Mouse (Mus musculus) right cerebral cortex, postnatal 10 days (tissue): ENCODE results near the gene Afg3l1.
"Not testable (repeated sequence)": the region's sequence is repeated elsewhere in the genome, so short reads cannot be mapped to it uniquely, and the experiment has no call there.

Source experiments
- DNase-seq, 2 experiments: peaks; one replicate each; pipeline ENCODE4 v3.0.0; 2021; ENCODE audit warnings: low spot score in 2 of 2

Gene Afg3l1

DNA sequence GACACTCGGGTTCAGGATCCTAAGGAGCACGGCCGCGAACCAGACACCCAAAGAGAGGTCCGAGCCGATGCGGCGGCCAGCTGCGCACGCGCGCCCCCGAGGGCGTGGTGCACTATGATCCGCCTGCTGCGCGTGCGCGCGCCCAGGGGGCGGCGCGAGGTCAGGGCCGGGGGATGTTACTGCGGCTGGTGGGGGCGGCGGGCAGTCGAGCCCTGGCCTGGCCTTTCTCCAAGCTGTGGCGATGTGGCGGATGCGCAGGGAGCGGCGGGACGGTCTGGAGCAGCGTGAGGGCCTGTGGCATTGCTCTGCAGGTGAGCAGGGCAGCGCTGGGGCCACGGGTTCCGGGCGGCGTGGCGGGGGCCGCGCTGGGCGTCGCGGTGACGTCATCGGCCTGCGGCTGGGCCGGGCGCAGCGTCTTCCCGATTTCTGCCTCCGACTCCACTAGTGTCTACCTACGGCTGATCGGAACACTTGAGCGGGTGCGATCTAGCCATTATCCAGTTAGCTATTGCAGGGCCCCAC lies at the start of gene Afg3l1:
Gene Afg3l1 (plus strand): TSS at position 167 of the 522 bp plus-strand sequence.
- peak; percentile 95 for DNase-seq

DNA sequence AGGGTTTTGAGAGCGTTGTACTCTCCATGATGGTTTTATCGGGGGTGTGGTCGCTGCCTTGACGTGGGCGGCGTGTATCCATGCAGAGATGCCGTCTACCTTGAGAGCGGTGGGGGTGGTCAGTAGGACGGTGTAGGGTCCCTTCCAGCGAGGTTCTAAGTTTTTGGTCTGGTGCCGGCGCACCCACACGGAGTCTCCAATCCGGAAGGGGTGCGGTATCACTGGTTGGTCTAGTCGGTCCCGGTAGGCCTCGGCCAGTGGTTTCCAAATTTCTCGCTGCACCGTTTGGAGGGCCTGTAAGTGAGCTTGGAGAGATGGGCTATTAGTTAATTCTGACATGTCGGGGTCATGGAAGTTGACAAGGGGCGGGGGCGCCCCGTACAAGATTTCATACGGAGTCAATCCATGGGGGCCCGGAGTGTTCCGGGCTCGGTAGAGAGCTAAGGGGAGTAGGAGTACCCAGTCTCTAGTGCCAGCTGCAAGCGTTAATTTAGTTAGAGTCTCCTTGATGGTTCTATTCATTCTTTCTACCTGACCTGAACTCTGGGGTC lies 49.3 kb upstream of the Afg3l1 start:
- no peak for DNase-seq

DNA sequence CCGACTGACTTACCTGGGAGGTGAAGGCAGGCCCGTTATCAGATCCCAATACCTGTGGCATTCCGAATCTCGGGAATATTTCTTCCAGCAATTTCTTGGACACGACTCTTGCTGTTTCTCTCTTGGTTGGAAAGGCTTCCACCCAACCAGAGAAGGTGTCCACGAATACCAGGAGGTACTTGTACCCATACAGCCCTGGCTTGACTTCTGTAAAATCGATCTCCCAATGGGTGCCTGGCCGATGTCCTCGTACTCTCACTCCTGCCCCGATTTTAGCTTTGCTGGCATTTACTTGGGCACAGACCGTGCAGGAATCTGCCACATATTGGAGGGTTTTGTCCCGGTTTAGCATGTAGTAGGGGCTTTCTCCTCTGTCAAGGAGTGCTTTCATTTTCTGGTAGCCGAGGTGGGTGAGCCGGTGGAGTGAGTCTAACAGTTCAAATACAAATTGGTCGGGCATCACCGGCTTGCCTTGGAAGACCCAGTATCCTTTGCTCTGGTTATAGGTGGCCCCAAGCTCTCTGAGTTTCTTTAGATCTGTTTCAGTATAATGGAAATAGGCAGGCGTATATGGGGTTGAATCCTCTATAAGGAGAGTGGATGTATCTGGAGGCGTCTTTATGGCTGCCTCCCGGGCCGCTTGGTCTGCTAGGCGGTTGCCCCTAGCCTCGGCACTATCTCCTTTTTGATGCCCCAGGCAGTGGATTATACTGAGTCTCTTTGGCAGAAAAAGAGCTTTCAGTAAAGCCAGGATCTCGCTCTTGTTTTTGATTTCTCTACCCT lies 48.6 kb upstream of the Afg3l1 start:
- DNase-seq, result no peak

DNA sequence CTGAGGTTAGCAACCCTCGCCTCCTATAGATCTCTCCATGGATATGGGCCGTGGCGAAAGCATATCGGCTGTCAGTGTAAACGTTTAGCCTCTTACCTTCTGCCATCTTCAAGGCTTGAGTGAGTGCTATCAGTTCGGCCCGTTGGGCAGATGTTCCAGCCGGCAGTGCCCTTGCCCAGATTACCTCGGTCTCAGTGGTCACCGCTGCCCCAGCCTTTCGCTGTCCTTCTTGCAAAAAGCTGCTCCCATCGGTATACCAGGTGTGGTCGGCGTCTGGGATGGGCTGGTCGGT lies 48.0 kb upstream of the Afg3l1 start:
- DNase-seq, result not testable (repeated sequence)

DNA sequence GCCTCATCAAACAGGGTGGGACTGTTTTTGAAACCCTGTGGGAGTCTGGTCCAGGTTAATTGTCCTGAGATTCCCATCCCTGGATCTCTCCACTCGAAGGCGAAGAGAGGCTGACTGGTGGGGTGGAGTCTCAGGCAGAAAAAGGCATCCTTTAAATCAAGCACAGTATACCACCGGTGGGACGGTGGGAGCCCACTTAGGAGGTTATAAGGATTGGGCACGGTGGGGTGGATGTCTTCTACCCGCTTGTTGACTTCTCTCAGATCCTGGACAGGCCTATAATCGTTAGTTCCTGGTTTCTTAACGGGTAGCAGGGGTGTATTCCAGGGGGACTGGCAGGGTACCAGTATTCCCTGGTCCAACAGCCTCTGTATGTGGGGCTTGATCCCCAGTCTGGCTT lies 46.8 kb upstream of the Afg3l1 start:
- DNase-seq, result not testable (repeated sequence)

DNA sequence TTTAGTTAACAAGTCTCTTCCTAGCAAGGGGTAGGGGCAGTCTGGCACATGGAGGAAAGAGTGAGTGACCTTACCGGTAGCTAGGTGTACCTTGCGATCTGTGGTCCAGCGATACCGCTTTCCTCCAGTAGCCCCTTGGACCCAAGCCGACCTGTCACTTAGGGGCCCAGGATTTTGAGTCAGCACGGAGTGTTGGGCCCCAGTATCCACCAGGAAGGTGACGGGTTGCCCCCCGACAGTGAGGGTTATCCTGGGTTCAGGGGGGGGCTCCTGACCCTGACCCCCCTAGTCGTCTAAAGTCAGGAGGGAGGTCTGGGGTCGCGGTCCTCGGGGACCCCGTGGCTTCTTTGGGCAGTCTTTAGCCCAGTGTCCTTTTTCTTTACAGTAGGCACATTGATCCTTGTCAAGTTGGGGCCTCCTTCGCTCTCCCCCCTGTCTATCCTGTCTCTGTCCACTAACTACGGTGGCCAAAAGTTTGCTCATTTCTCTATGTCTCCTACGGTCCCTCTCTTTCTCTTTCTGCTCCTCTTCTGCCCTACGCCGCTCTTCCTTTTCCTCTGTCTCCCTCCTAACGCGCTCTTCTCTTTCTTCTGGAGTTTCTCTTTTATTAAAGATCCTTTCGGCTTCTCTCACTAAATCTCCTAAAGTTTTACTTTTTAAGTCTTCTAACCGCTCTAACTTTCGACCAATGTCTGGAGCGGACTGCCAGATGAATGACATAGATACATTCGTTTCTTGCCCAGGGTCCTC lies 45.9 kb upstream of the Afg3l1 start:
- no peak for DNase-seq

DNA sequence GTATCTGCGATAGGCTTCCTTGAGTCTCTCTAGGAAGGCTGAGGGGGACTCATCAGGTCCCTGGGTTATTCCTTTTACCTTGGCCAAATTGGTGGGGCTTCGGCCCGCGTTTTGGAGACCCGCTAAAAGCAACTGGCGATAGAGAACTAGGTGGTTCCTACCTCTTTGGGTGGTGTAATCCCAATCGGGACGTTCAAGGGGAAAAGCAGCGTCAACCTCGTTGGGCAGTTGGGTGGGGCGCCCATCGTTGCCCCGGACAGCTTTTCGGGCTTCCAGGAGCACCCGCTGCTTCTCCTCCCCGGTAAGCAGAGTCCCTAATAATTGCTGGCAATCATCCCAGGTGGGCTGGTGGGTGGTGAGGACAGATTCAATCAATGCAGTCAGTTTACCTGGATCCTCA lies 45.3 kb upstream of the Afg3l1 start:
- DNase-seq, result no peak

DNA sequence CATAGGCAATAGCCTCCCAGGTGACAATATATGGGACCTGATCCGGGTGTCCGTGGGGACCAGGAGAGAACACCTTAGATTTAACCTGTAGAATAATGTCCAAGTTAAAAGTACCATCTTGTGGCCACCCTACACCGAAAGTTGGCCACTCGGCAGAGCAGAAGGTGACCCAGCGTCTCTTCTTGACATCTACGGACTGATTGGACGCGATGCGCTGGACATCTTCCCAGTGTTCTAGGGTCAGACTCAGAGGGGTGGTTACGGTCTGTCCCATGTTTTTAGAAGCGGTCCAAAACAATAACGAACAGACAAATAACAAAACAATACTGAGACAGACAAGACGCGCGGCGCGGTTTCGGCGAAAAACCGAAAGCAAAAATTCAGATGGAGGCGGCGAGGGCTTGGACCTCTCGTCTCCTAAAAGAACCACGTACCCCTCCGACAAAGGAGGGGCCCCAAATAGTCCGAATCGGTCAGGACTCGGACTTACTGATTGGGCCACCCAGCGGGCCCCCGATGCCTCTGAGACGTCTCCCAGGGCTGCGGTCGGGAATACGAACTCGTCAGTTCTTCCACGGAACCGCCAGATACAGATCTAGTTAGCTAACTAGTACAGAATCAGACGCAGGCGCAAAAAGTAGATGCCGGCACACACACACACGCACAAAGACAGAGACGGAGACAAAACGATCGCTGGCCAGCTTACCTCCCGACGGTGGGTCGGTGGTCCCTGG lies 44.3 kb upstream of the Afg3l1 start:
- DNase-seq, result not testable (repeated sequence)

DNA sequence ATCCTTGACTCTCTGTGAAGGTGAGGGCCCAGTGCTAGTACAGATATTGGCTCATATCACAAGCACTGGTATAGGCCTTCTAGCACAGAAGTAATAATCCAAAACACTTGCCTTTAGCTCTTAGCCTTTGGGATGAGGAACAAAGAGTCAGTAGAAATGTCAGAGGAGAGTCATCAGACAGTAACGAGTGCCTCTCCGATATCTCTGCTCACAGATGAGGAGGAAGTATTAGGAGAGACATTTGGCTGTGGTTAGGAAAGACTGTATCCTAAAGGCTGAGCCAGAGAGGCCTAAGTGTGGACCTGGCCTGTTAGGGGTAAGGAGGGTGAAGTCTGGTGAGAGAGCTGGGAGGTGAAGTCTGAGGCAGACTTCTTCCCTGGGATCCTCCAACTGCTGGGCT lies 35.9 kb upstream of the Afg3l1 start:
- no peak for DNase-seq

DNA sequence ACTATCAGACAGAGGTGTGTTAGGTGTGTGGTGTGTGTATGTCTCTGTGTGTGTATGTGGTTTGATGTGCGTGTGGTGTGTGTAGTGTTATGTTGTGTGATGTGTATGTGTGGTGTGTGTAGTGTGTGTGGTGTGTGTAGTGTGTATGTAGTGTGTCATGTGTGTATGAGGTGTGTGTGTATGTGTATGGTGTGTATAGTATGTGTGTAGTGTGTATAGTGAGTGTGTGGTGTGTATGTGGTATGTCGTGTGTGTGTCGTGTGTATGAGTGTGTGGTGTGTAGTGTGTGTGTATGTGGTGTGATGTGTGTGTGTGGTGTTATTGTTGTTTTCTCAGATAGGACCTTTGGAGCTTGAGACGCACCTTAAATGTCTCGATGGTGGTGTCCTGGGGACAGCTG lies 35.4 kb upstream of the Afg3l1 start:
- DNase-seq, result no peak

DNA sequence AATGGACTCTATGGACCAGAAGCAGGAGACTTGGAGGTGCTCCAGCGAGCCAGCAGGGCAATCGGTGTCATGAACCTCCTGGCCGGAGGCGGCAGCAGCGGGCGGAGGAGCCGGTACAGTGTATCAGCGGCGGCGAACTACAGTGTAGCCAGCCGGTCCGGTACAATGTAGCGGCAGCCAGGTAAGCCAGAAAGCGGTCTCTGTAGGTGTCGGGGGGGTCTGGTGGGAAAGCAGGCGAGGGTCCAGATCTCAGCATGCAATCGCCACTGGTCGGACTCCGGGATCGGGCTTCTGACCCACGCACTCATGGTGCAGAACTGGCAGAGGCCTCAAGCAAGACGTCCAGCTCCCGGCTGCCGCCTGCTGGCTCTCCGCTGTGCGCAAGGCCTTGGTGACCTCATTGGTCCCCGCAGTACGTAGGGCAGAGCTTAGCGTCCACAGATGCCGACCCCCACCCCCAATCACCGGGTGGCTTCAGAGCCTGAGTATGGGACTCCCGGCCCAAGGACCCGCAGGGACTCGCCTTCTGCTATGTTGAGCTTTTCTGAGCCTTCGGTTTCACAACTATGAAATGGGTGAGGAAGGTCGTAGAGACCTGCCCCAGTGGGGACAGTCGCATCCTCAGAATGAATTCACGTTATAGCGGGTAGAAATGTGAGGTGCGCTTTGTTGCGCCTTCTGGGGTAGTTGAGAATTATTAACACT lies 34.7 kb upstream of the Afg3l1 start:
- DNase-seq, result peak; percentile 93 to 94

DNA sequence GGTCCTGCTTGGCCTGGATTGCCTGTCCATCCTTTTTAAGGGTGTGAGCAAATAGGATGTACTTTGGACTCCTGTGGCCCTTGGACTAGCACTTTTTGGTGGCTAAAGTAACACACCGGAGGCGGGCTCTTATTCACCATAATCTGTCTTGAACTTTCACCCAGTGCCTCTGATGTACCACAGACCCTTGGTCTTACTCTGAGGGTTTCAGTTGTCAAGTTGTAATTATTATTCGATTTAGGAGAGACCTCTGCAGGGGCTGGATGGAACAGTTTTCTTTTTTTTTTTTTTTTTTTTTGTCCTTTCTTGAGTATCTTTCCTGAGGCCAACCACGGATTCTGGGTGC lies 34.2 kb upstream of the Afg3l1 start:
- no peak for DNase-seq

DNA sequence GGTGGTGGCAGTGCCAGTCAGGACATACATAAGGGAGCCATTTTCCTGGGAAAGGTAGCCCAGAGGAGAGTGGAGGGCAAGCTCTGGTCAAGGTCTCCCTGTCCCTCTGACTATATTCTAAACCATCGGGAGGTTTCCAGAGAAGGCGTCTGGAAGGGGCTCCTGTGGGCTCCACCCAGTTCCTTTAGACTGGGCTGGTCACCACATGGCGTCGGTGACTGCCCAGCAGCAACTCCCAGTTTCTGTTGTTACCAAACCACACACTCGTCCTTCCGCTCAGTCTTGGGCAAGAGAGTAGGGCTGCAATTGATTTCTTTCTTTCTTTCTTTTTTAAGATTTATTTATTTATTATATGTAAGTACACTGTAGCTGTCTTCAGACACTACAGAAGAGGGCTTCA lies 33.6 kb upstream of the Afg3l1 start:
- DNase-seq, result no peak

DNA sequence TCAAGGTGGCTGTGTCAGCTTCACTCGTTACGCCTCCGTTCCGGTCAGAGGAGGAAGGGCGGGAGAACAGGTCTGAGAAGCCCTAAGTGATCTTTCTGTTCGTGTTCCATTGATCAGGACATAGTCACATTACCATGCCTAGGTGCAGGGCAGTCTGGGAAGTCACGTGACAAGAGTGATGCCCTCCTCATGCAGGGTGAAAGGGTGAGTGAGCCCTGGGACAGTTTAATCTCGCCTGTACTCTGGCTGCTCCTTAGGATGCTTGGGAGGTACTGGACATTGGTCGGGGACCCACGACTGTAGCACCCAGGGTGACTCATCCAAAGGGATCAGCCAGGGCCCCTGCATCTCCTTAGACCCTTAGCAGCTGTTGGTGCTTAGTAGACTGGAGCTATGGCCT lies 31.7 kb upstream of the Afg3l1 start:
- no peak for DNase-seq

DNA sequence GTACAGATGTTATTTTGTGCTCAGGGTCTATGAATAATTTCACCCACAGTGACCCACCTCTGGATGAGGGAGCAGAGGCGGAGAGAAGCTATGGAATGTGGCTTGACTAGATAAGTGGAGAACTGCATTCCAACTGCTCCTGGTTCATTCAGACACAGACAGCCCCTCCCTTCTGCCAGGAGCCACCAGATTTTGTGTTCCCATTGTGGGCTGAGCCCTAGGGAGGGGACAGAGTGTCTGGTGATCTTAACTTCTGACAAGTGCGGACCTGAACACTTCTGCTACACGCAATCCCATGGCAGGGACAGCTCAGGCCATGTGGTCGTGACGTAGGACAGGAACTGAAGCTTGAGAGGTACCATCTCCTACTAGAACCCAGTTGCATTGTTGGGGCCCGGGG lies 30.9 kb upstream of the Afg3l1 start:
- DNase-seq, result no peak

DNA sequence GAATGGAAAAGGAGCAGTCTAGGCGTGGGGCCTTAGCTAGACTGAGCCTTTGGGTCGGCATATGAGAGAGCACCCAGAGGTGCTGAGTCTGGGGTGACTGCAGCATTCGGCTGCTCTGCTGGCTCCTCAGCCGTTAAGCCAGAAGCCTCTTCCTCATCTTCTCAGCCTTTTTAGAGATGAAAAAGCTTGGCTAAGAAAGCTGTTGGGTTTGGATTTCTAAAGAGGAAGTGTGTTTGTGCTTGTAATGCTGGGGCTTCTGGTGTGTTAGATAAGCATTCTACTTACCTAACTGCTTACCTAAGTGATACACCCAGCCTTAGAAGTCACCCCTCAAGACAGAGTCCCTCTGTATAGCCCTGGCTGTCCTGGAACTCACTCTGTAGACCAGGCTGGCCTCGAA lies 26.9 kb upstream of the Afg3l1 start:
- DNase-seq, result no peak

DNA sequence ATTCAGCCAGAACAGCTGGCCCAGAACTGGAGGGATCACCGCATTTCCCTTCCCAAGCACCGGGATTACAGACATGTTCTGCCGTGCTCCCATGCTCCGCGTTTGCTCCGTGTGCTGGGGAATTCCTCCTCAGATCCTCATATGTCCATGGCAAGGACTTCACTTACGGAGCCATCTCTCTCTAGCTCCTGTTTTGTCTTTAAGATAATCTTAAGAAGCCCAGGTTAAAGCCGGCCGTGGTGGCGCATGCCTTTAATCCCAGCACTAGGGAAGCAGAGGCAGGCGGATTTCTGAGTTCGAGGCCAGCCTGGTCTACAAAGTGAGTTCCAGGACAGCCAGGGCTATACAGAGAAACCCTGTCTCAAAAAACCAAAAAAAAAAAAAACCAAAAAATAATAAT lies 26.0 kb upstream of the Afg3l1 start:
- not testable (repeated sequence) for DNase-seq

DNA sequence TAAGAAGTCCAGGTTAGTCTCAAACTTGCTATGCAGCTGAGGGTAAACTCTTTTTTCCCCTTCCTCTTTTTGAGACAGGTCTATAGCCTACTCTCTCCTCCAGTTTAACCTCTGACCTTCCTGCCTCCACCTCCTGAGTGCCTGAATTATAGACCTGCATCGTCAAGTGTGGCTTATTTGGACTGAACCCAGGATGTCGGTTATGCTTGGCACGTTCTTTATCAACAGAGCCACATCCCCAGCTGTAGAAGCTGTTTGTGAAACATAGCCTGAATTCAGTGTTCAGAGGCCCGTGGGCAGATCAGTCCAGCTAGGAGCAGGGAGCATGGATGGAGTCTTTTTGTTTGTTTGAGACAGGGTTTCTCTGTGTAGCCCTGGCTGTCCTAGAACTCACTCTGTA lies 25.6 kb upstream of the Afg3l1 start:
- DNase-seq, result no peak

DNA sequence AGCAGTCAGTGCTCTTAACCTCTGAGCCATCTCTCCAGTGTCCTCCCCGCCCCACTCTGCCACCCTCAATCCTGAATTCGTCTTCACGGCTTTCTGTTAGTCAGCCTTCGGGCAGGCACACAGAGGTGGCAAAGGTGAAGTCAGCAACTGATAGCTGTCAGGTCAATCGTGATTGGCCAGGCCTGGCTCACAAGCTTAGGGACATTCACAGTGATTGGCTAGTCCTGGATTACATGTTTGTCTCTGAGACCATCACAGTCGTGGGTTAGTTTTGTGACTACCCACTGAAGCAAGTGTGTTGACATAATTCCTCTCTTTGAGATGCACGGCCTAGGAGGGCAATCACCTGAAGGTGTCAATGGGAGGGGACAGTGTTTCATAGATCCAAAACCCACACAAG lies 24.4 kb upstream of the Afg3l1 start:
- DNase-seq, result no peak

DNA sequence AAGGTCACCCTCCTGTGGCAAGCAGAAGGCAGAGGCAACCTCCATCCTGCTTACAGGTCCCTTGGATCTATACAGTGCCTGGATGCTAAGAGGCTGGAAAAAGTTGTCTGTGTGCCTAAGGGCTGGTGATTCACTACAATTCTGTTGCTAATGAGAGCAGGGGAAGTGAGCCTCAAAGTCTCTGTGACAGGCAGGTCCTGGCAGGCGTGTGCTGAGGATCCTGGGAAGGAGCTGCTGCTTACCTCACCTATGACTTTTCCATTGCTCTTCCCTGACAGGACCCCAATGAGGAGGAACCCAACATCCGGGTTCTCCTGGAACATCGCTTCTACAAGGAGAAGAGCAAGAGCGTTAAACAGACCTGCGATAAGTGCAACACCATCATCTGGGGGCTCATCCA lies 23.8 kb upstream of the Afg3l1 start:
- DNase-seq, result no peak

DNA sequence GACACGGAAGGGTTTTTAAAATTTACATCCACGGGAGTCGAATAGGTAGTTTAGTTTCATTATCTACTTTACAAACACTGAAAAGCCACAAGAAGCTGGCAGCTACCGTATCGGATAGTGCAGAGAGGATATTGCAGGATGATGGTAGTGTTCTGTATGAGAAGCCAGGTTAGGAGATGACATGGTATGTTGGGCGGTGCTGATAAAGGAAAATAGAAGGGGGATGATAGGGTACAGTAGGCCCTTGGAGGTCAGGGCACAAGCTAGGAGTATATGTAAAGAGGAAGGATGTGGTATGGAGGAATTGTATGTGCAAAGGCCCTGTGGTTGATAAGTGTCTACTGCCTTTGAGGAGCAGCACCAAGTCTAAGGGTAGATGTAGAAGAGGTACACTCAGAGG lies 23.1 kb upstream of the Afg3l1 start:
- no peak for DNase-seq

DNA sequence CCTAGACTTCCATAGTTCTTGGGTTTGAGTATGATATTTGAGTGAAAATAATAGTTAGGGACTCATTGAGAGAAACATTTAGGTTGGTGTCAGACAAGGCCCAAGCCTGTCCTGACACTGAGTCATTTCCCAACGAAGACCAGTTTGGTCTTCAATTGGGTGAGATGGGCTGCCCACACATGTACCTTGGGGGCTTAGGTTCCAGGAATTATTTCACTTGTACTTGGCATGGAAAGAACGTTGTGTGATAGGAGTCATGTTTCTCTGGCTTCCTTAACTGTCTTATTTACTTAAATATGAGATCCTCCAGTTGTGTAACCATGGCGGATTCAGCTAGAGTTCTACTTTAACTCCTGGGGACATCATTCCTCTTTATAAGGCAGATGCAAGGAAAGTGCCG lies 14.1 kb upstream of the Afg3l1 start:
- no peak for DNase-seq
